Mouse (Mus musculus): ENCODE data around the gene Cep97.

DNA sequence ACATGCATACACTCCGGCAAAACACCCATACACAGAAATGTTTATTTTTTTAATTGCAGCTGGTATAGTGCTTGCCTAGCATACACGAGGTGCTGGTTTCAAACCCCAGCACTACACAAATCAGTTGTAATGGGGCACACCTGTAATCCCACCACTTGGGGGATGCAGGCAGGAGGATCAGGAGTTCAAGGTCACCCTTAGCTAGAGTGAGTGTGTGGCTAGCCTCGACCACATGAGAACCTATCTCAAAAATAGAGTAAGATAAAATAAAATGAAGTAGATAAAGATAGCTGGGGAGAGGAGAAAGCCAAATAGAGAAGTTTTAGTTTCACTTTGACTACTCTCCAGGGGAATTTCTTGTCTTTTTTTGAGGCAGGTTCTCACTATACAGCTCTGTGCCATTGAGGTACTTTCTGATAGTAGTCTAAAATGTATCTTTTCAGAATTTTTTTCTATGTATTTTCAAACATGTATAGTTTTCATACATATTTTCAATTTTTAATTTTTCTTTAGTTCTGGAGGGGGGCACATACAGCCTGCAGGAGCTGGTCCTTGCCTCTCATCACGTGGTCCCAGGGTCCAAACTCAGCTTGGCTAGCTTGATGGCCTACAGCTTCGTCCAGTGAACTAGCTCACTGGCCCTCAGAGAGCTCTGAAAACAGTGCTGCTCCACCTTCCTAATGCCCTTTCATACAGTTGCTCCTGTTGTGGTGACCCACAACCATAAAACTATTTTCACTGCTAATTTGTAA is 27.6 kb downstream of the Cep97 start:
- TF ChIP-seq GATA1 (IDR thresholded peaks at IDR 0.05; ENCODE audit: low read length) = no peak
- no peak for TF ChIP-seq TAL1 (IDR thresholded peaks at IDR 0.05; ENCODE audit: low read length)
